Mouse (Mus musculus) CH12.LX (cell line): ENCODE data around the gene Cep70.
A peak's percentile ranks its signal among the peaks of the same experiment; 100 is the strongest.

Source experiments
- CHD2 ChIP-seq: IDR thresholded peaks from 2 replicates; pipeline ENCODE4 v1.6.1; 2011; ENCODE audit warnings: low read length, improper control_type of control experiment
- CTCF ChIP-seq, 2 experiments: IDR thresholded peaks in 1 of 2; conservative IDR thresholded peaks in 1 of 2; 2 replicates each; pipeline ENCODE4 v1.5.1; 2011 to 2012; ENCODE audit warnings: low read depth in 2 of 2, low read length in 2 of 2, improper control_type of control experiment in 1 of 2, inconsistent platforms in 1 of 2, mild to moderate bottlenecking in 1 of 2, moderate library complexity in 1 of 2
- GABPA ChIP-seq: IDR thresholded peaks from 2 replicates; pipeline ENCODE4 v1.6.1; 2012; ENCODE audit warnings: low read depth, low read length, improper control_type of control experiment, inconsistent platforms; ENCODE audit not compliant: insufficient replicate concordance
- MAX ChIP-seq: IDR thresholded peaks from 2 replicates; pipeline ENCODE4 v1.6.1; 2011; ENCODE audit warnings: low read length, improper control_type of control experiment
- MAZ ChIP-seq: IDR thresholded peaks from 2 replicates; pipeline ENCODE4 v1.6.1; 2012; ENCODE audit warnings: low read depth, mild to moderate bottlenecking, inconsistent platforms, low read length, improper control_type of control experiment, moderate library complexity
- POLR2A ChIP-seq: IDR thresholded peaks from 2 replicates; pipeline ENCODE4 v1.6.1; 2011; ENCODE audit warnings: low read depth, mild to moderate bottlenecking, improper control_type of control experiment, low read length
- RAD21 ChIP-seq: IDR thresholded peaks from 2 replicates; pipeline ENCODE4 v1.6.1; 2011; ENCODE audit warnings: low read depth, mild to moderate bottlenecking, low read length, improper control_type of control experiment, moderate library complexity
- RCOR1 ChIP-seq: conservative IDR thresholded peaks from 2 replicates; pipeline ENCODE4 v1.6.1; 2012; ENCODE audit warnings: low read depth, mild to moderate bottlenecking, inconsistent platforms, low read length, improper control_type of control experiment
- UBTF ChIP-seq: IDR thresholded peaks from 2 replicates; pipeline ENCODE4 v1.6.1; 2012; ENCODE audit warnings: low read depth, mild to moderate bottlenecking, inconsistent platforms, low read length, improper control_type of control experiment, moderate library complexity
- USF1 ChIP-seq: IDR thresholded peaks from 2 replicates; pipeline ENCODE4 v1.6.1; 2014; ENCODE audit warnings: low read depth, mild to moderate bottlenecking, inconsistent platforms, low read length, improper control_type of control experiment
- ZNF384 ChIP-seq: IDR thresholded peaks from 2 replicates; pipeline ENCODE4 v1.6.1; 2012; ENCODE audit warnings: low read depth, low read length, improper control_type of control experiment, inconsistent platforms

DNA sequence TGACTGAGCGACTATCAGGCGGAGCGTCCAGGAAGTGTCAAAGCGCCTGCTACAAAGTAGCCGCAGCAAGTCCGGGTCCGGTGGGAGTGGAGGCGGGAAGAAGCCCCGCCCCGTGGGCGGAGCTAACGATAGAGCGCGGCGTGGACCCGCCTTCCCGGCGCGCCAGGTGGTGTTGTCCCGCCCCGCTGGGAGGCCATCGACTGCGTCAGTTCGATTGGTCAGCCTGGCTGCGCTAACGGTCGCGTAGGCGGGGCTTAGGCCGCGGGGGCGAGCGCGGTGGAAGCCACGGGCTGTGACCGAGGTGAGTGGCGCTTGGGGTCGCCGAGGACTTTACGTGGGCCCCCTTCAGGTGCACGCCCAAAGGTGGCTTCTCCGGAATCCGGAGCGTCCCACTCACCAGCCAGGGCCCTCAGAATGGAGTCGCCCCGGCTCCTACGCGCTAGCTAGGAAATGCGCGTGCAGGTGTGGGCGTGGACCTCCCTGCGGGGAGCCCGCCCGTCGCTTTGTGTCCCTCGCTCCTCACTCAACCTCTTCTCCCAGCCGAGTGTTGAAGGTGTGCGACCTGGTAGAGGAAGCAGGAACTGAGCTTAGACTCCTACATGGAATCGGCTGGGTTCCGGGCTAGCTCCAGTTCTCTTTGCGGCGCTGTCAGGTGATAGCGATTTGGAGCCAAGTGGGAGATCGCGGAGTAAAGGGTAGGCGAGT lies at the start of gene Cep70:
- TF ChIP-seq POLR2A (peak; percentile 65; the same call in 1 of the 2 replicates), ZNF384 (no peak), RCOR1 (no peak), MAX (no peak), GABPA (no peak), CTCF (conservative IDR thresholded peaks at IDR 0.05 in 1 of 2, IDR thresholded peaks at IDR 0.05 in 1 of 2; ENCODE audit: low read depth in 2 of 2, low read length in 2 of 2) (no peak), CHD2 (no peak), RAD21 (no peak), UBTF (no peak), MAZ (no peak), USF1 (no peak)
